Mouse (Mus musculus) embryo, embryonic 11 days (tissue): Measurements from ENCODE around the gene Pafah2.

Experiments
- DNase-seq: peaks from one replicate; pipeline ENCODE4 v3.0.0-alpha.2; 2015

Gene Pafah2

GRCm38 (mm10) chr4:134395977-134396825, at the start of gene Pafah2:
TSS of gene Pafah2 (plus strand) at chr4:134396320.
- DNase-seq, result peak; percentile 99

GRCm38 (mm10) chr4:134348078-134348477, 48.0 kb upstream of the Pafah2 start:
- DNase-seq, result no peak

- DNase-seq, result no peak
These were observed 47.6 kb upstream of the Pafah2 start for GRCm38 (mm10) chr4:134348545-134348944.

GRCm38 (mm10) chr4:134349829-134350228, 46.3 kb upstream of the Pafah2 start:
- DNase-seq, result no peak

GRCm38 (mm10) chr4:134350641-134351040, 45.5 kb upstream of the Pafah2 start:
- DNase-seq, result no peak

DNA sequence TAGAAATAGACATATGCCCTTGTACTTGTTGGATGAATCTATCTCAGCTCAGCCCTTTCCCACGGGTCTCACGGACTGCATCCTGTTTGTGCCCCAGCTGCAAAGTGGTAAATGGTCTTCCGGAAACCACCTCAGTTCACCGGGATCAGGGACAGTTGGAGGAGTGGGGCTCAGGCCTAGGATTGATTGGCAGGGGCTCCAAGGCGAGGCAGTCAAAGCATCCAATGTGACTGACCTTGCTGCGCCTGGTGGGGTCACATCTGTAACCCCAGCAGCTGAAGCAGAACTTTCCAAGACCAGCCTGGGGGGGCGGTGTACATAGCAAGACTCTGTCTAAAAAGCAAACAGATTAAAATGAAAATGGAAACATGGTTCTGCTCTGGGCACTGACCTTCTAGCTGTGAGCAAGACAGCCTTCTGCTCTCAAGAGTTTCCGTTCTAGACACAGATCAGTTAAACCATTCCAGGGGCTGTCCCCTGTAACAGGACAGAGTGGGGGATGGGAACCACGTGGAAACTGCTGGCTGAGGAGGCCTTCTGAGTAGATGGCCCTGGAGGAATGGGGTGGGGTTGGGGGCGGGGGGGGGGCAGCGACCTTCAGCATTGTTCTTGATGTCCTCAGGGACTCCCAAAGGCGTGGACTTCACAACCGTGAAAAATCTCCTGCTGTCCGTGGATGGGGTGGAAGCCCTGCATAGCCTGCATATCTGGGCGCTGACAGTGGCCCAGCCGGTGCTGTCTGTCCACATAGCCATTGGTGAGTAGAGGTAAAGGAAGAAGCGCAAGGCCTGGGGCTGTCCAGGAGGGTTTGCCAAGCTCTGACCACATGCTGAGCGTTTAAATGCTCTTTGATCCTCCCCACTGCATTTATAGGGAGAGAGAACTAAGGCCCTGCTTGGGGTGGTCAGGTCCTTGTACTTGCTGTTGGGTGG, 44.5 kb upstream of the Pafah2 start:
- DNase-seq, result peak; percentile 47

DNA sequence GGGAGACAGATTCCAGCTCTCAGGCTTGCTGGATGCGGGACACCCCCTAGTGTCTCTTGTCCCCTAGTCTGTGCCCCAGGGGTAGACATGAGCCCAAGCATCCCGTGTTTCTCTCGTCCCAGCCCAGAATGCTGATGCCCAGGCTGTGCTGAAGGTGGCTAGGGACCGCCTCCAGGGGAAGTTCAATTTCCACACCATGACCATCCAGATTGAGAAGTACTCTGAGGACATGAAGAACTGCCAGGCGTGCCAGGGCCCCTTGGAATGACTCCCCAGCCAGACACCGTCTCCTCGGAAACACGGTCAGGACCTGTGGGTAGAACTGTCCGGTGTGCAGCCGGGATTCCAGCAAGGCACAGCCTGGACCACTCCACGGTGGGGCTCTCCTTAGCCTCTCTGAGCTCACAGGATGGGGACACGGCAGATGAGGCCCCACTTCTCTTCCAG, 43.8 kb upstream of the Pafah2 start:
- no peak for DNase-seq

DNA sequence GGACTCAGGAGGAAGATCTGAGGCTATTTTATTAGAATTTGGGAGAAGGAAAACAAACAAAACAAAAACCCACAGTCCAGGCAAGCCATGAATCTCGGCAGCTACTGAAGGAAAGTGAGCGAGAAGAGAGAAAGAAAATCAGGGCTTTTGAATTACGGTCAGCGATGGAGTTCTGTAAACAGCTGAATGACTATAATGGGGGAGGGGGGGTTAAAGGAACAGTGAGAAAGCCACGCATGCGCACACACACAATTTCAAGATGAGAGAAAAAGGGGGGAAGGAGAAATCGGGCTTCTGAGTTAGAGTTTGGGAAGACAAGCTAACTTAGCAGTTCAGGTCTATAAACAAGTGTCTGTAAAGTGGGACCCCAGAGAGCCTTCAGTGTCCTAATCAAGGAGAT, 43.2 kb upstream of the Pafah2 start:
- no peak for DNase-seq

GRCm38 (mm10) chr4:134353527-134354409, 42.4 kb upstream of the Pafah2 start:
- no peak for DNase-seq

- DNase-seq, result no peak
These were observed 40.2 kb upstream of the Pafah2 start for GRCm38 (mm10) chr4:134355841-134356452.

GRCm38 (mm10) chr4:134356591-134357460, 39.3 kb upstream of the Pafah2 start:
- DNase-seq, result peak; percentile 78

DNA sequence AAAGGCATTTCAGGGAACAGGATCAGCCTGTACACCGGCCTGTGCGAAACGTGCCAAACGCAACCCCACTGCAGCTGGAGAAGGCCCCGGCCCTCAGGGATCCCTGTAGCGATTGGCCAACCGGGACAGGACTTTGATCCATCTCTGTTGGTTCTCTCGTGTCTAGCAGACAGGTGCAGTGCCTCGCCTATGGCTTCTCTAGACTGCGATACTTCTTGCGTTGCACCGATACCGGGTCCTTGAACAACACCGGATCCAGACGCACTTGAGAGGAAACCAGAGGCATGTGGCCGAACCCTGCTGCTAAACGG, 38.7 kb upstream of the Pafah2 start:
- DNase-seq, result no peak

DNA sequence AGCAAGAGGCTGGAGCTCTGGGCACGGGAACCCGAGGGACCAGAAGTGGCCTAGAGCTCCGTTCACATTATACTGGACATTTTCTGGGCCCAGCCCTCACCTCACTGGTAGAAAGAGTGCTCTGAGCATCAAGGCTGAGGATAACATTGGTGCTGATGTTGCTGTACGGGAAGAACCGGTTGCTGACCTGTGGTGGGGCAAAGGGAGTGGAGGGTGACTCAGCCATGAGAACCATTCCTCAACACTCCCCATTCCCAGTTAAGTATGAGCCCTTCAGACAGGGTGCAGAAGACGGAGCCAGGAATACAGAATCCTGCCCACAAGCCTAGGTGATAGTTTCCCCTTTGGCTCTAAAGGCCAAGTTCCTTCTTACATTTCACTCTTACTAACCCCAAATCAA, 36.5 kb upstream of the Pafah2 start:
- DNase-seq, result no peak

DNA sequence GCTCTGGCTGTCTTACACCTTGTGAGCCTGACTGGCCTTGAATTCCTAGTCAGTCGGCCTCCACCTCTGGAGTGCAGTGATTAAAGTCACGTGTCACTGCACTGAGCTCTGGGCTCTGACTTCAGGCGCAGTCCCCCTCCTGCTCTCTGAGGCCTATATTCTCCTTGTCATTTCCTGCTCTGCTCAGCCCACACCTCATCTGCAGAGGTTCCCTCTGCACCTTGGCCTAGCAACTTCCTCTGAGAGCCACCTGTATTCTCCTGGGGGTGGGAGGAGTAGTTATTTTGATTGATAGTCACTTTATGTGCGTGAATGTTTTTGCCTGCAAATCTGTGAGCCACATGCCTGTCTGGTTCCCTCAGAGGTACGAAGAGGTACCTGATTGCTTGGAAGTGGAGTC, 34.9 kb upstream of the Pafah2 start:
- peak; percentile 34 for DNase-seq

DNA sequence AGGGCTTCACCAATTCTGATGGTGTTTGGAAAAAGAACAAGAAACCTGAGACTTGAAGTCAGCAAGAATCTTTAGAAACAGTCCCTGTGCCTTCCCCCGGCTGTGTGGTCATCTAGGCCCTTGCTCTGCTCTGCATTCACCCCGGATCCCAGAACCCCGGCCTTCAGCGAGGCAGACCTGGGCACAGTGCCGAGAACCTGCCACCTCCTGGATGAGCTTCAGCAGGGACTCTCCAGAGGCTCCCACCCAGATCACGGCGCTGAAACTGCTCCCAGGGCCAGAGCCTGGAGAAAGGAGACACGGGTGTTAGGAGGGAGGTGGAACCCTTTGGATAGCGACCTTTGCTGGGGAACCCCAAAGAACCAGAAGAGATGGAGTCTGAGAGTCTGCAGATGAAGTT, 34.0 kb upstream of the Pafah2 start:
- DNase-seq, result no peak

DNA sequence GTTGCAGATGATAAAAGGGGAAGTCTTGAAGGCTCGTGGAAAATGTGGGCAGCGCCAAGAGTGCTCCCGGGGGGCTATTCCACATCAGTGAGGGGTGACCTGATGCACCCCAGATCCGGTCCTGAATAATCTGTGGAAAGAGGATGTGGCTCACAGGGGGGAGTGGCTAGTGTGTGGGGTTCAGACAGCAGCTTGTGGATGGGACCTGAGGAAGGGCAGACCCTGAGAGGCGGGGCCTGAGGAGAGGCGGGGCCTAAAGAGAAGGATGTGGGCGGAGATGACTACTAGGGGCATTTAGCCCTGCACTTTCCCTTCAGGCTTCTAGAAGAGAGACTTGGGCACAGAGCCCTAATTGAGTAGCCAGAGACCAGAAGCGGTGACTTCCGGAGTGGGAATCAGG, 33.5 kb upstream of the Pafah2 start:
- DNase-seq, result peak; percentile 56

- DNase-seq, result no peak
These were observed 30.8 kb upstream of the Pafah2 start for GRCm38 (mm10) chr4:134365280-134365679.

DNA sequence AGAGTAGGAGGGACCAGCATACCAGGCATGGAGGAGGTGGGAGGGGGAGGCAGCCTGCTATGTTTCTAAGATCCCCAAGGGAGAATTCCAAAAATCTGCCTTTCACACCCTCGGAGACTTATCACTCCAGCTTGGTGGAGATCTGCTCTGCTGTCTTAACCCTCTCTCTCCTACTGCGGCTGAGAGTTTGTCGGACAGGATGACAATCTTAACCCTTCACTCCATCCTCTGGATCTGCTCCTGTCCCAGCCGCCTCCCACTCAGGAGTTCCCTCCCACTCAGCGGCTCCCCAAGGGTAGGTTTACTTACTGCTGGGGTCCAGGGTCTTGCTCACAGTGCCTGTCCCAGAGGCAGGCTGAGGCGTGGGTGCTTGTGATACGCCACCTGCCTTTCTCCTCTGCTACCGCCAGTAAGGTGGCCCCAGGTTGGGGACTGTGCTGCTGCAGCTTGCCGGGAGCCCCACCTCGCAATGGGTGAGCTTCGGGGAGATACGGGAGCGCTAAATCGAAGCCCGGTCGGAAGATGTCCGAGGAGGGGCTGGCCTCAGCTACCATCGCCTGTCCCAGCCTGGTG, 25.4 kb upstream of the Pafah2 start:
- peak; percentile 12 for DNase-seq

DNA sequence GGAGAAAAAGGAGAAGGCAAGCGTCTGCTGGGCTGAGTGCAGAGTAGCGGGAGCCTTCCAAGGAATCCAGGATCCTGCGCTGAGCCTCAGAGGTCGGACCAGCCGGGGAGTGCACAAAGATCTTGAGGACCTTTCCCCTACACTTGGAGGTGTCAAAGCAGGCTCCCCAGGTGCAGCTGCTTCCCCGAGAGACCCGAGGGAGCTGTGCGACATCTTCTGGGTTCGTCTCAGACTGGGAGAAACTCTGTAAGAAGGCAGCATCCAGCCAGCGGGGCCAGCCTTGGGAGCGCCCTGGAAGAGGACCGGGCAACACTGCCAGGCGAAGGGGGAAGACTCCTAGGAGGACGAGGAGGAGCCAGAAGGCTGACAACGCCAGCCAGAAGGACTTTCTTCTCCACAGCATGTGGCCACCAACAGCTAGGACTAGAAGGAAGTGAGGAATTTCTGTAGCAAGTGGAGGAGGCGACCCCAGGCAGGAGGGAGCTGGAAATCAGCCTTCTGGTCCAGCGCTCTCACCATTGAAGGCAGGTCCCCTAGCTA, 24.7 kb upstream of the Pafah2 start:
- DNase-seq, result peak; percentile 22

DNA sequence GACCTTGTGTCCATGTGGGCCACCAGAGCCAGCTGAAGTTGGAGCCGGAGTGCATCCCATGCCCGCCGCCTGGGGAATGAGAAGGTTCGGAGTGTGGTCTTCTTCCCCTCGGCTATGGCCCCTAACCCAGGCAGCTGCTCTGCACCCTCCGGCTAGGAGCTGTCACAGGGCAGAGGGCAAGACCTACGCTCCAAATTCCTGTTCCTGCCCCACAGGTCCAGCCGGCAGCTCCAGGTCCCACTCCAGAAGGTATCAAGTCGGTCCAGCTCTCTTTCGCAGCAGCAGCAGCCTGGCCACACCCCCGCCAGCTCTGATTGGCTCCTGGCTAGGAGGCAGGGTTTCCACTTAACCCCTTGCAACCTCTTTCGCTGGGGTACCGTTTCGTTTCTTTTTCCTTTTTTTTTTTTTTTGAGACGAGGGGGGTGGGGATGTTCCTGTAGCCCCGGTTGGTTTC, 23.8 kb upstream of the Pafah2 start:
- peak; percentile 85 for DNase-seq

DNA sequence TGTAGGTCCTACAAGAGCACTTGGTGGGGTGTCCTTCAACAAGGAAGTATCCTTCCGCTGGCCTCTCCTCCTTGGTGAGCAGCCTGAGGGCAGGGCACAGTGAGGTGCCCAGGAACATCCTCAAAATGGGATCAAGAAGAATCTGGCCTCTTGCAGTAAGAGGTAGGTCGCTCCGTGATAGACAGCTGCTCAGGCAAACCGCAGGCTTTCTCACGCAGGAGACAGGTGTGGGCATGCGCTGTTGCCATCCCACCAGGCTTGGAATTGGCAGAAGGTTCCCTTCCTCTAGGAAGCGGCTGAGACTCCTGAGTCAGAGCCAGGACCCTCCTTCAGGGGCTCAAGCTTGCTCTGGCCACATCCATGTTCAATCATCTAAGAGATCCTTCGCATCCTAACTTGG, 22.8 kb upstream of the Pafah2 start:
- no peak for DNase-seq
